Mouse (Mus musculus) CH12.LX (cell line): Measurements from ENCODE around the gene Rnf26. TPM values are rescaled to one million over a fixed set of nuclear protein-coding genes. Genes with fewer than 3 reads are reported as not detected.

ENCODE experiments used
- DNase-seq: peaks from one replicate; pipeline ENCODE4 v3.0.0-alpha.2; 2013; ENCODE audit errors: extremely low read depth
- H3K27ac ChIP-seq: 2 replicates; pipeline ENCODE4 v1.5.1; 2012; ENCODE audit warnings: low read depth, mild to moderate bottlenecking, control low read depth, moderate library complexity; ENCODE audit not compliant: insufficient read depth
- H3K27me3 ChIP-seq: replicated peaks from 2 replicates; pipeline ENCODE3; 2012; ENCODE audit warnings: inconsistent platforms
- H3K36me3 ChIP-seq, 2 experiments: replicated peaks in 1 of 2; 2 replicates each; pipeline versions ENCODE3 to v1.6.1; 2012; ENCODE audit warnings: inconsistent platforms in 1 of 2, low read length in 1 of 2, mild to moderate bottlenecking in 1 of 2, mixed read lengths in 1 of 2, moderate library complexity in 1 of 2; ENCODE audit not compliant: control insufficient read depth in 1 of 2, insufficient read depth in 1 of 2
- H3K4me1 ChIP-seq, 2 experiments: 2 replicates each; pipeline ENCODE4 v1.6.1; 2012; ENCODE audit warnings: inconsistent platforms in 1 of 2, moderate library complexity in 1 of 2; ENCODE audit not compliant: insufficient read depth in 2 of 2, control insufficient read depth in 1 of 2
- H3K4me2 ChIP-seq: 2 replicates; pipeline ENCODE4 v1.6.1; 2012; ENCODE audit warnings: low read depth, mild to moderate bottlenecking, control low read depth; ENCODE audit not compliant: poor library complexity, insufficient read depth, severe bottlenecking
- H3K4me3 ChIP-seq, 3 experiments: fragments of 150-350 bp in 1 of 3; sonication (generic) in 1 of 3; replicated peaks in 1 of 3; 2 replicates each; pipeline versions ENCODE3 to v1.5.1; 2011 to 2012; ENCODE audit warnings: low read depth in 2 of 3, low read length in 2 of 3, mild to moderate bottlenecking in 2 of 3, moderate library complexity in 2 of 3, control low read depth in 1 of 3, improper control_type of control experiment in 1 of 3, inconsistent platforms in 1 of 3, mixed read lengths in 1 of 3; ENCODE audit not compliant: poor library complexity in 1 of 3
- H3K79me2 ChIP-seq: replicated peaks from 2 replicates; pipeline ENCODE4 v1.6.1; 2012; ENCODE audit warnings: mild to moderate bottlenecking, moderate library complexity; ENCODE audit not compliant: control insufficient read depth, poor library complexity, insufficient read depth, severe bottlenecking; ENCODE audit errors: extremely low read depth
- H3K9ac ChIP-seq: 2 replicates; pipeline ENCODE4 v1.6.1; 2012; ENCODE audit warnings: low read depth, mild to moderate bottlenecking, control low read depth, moderate library complexity; ENCODE audit not compliant: insufficient read depth
- H3K9me3 ChIP-seq: replicated peaks from 2 replicates; pipeline ENCODE3; 2012; ENCODE audit warnings: low read length, inconsistent platforms, mixed read lengths
- CTCF ChIP-seq, 2 experiments: IDR thresholded peaks in 1 of 2; conservative IDR thresholded peaks in 1 of 2; 2 replicates each; pipeline ENCODE4 v1.5.1; 2011 to 2012; ENCODE audit warnings: low read depth in 2 of 2, low read length in 2 of 2, improper control_type of control experiment in 1 of 2, inconsistent platforms in 1 of 2, mild to moderate bottlenecking in 1 of 2, moderate library complexity in 1 of 2
- ELF1 ChIP-seq: IDR thresholded peaks from 2 replicates; pipeline ENCODE4 v1.6.1; 2014; ENCODE audit warnings: low read depth, mild to moderate bottlenecking, inconsistent platforms, low read length, improper control_type of control experiment
- JUN ChIP-seq: IDR thresholded peaks from 2 replicates; pipeline ENCODE4 v1.6.1; 2011; ENCODE audit warnings: low read depth, mild to moderate bottlenecking, low read length, improper control_type of control experiment, moderate library complexity; ENCODE audit not compliant: insufficient read depth
- JUND ChIP-seq: conservative IDR thresholded peaks from 2 replicates; pipeline ENCODE4 v1.6.1; 2011; ENCODE audit warnings: low read depth, low read length, improper control_type of control experiment
- KAT2A ChIP-seq: IDR thresholded peaks from 2 replicates; pipeline ENCODE4 v1.6.1; 2012; ENCODE audit warnings: low read length, improper control_type of control experiment, inconsistent platforms; ENCODE audit not compliant: insufficient replicate concordance
- MXI1 ChIP-seq: IDR thresholded peaks from 2 replicates; pipeline ENCODE4 v1.6.1; 2011; ENCODE audit warnings: mild to moderate bottlenecking, low read depth, low read length, improper control_type of control experiment
- NELFE ChIP-seq: IDR thresholded peaks from 2 replicates; pipeline ENCODE4 v1.6.1; 2011; ENCODE audit warnings: low read depth, low read length, improper control_type of control experiment
- NRF1 ChIP-seq: IDR thresholded peaks from 2 replicates; pipeline ENCODE4 v1.6.1; 2014; ENCODE audit warnings: low read depth, mild to moderate bottlenecking, inconsistent platforms, low read length, improper control_type of control experiment, moderate library complexity
- PAX5 ChIP-seq: IDR thresholded peaks from 2 replicates; pipeline ENCODE4 v1.6.1; 2012; ENCODE audit warnings: low read length, inconsistent platforms, mixed read lengths
- RAD21 ChIP-seq: IDR thresholded peaks from 2 replicates; pipeline ENCODE4 v1.6.1; 2011; ENCODE audit warnings: low read depth, mild to moderate bottlenecking, low read length, improper control_type of control experiment, moderate library complexity
- SMC3 ChIP-seq: IDR thresholded peaks from 2 replicates; pipeline ENCODE4 v1.6.1; 2011; ENCODE audit warnings: low read depth, low read length, improper control_type of control experiment
- TBP ChIP-seq: conservative IDR thresholded peaks from 2 replicates; pipeline ENCODE4 v1.6.1; 2011; ENCODE audit warnings: low read depth, low read length, improper control_type of control experiment
- USF1 ChIP-seq: IDR thresholded peaks from 2 replicates; pipeline ENCODE4 v1.6.1; 2014; ENCODE audit warnings: low read depth, mild to moderate bottlenecking, inconsistent platforms, low read length, improper control_type of control experiment
- ZMIZ1 ChIP-seq: IDR thresholded peaks from 2 replicates; pipeline ENCODE4 v1.6.1; 2012; ENCODE audit warnings: low read depth, mild to moderate bottlenecking, inconsistent platforms, low read length, improper control_type of control experiment
- ZNF384 ChIP-seq: IDR thresholded peaks from 2 replicates; pipeline ENCODE4 v1.6.1; 2012; ENCODE audit warnings: low read depth, low read length, improper control_type of control experiment, inconsistent platforms
- dilution Hi-C: fragments of 300-500 bp; cut with MboI; formaldehyde crosslinking; loops from 2 replicates; pipeline ENCODE4 v1.14.3; 2020; ENCODE audit warnings: low sequenced_read_pairs; ENCODE audit not compliant: extremely low pct_unique_long_range_greater_than_20kb, extremely low pct_ligation_motif_present
- in situ Hi-C: fragments of 300-500 bp; cut with MboI; formaldehyde crosslinking; loops from 3 replicates; pipeline ENCODE4 v1.14.3; 2019; ENCODE audit warnings: low sequenced_read_pairs, low pct_ligation_motif_present, low pct_unique_long_range_greater_than_20kb, mixed read lengths
- polyA plus RNA-seq: library from polyadenylated mRNA; unstranded; fragments of >175 nt; gene quantifications from 2 replicates; pipeline ENCODE4 v1.2.1, GENCODE M21; 2012; ENCODE audit warnings: low read depth; ENCODE audit not compliant: insufficient read length
- total RNA-seq, 2 experiments: library from RNA; depleted of rRNA; stranded (reverse); fragments of 300-350 nt in 1 of 2; fragments of >200 nt in 1 of 2; gene quantifications; 2 replicates each; pipeline ENCODE4 v1.2.3; 2012 to 2014

Rnf26 gene
- total and polyA plus RNA-seq, 3 experiments: 11.7 to 40.0 (median 15.3) TPM

GRCm38 (mm10) chr9:44052855-44053254, 60.5 kb downstream of the Rnf26 start:
- no peak overlapping the region for H3K27ac ChIP-seq
- H3K9ac ChIP-seq: no peak overlapping the region
- TF ChIP-seq RAD21 (no peak; the same call in none of the 2 replicates), SMC3 (peak; percentile 30), CTCF (conservative IDR thresholded peaks at IDR 0.05 in 1 of 2, IDR thresholded peaks at IDR 0.05 in 1 of 2; ENCODE audit: low read depth in 2 of 2, low read length in 2 of 2) (peak in 1 of 2 experiments; percentile 39; a peak in 2 of 4 replicates)
- TF ChIP-seq, all 38 proteins: peak for 2
- no peaks in the 10 kb centered on the region for H3K36me3 ChIP-seq
- in situ Hi-C loops (no loop called here), dilution Hi-C loops (no loop called here)
- no peaks in the 10 kb centered on the region for H3K79me2 ChIP-seq
- peaks cover 6% of the 10 kb centered on the region for H3K9me3 ChIP-seq
- peaks cover 71% of the 10 kb centered on the region for H3K27me3 ChIP-seq
- no peak overlapping the region for H3K4me3 ChIP-seq
- no peak for DNase-seq
- no peaks in the 10 kb centered on the region for H3K4me1 ChIP-seq
- no peak overlapping the region for H3K4me2 ChIP-seq

GRCm38 (mm10) chr9:44049381-44050165, 63.7 kb downstream of the Rnf26 start:
- dilution Hi-C loops: no loop called here
- Histone ChIP-seq H3K4me1 (no peaks in the 10 kb centered on the region), H3K27me3 (peaks cover 68% of the 10 kb centered on the region), H3K4me3 (no peak overlapping the region), H3K9ac (no peak overlapping the region), H3K79me2 (no peaks in the 10 kb centered on the region), H3K4me2 (no peak overlapping the region), H3K9me3 (no peaks in the 10 kb centered on the region), H3K27ac (no peak overlapping the region), H3K36me3 (no peaks in the 10 kb centered on the region)
- no peak for DNase-seq
- no peak for TF ChIP-seq TBP
- in situ Hi-C loops: loop anchor here (5.0 kb wide), 1 partner anchor 52 kb away; no protein-coding TSS in a partner anchor

- DNase-seq: no peak
- Histone ChIP-seq H3K36me3 (no peaks in the 10 kb centered on the region), H3K79me2 (no peaks in the 10 kb centered on the region), H3K4me1 (no peaks in the 10 kb centered on the region), H3K9ac (no peak overlapping the region), H3K9me3 (no peaks in the 10 kb centered on the region), H3K27ac (no peak overlapping the region), H3K4me2 (no peak overlapping the region), H3K4me3 (no peak overlapping the region), H3K27me3 (peaks cover 69% of the 10 kb centered on the region)
- in situ Hi-C loops: loop anchor here (5.0 kb wide), 1 partner anchor 51 kb away; no protein-coding TSS in a partner anchor
- dilution Hi-C loops: no loop called here
- no peak for TF ChIP-seq JUN
- no peak for TF ChIP-seq ZMIZ1
- no peak for TF ChIP-seq KAT2A
- TF ChIP-seq NELFE: no peak
- TF ChIP-seq MXI1: no peak
- no peak for TF ChIP-seq USF1
- no peak for TF ChIP-seq PAX5
- TF ChIP-seq ELF1: no peak
- no peak for TF ChIP-seq JUND
- no peak for TF ChIP-seq NRF1
- no peak for TF ChIP-seq ZNF384
Measured at GRCm38 (mm10) chr9:44048541-44049380, 64.6 kb downstream of the Rnf26 start.
